Mouse (Mus musculus) right cerebral cortex, postnatal 36 days (tissue): Measurements from ENCODE around the gene Cdk12.

Source experiments
- DNase-seq, 2 experiments: peaks; one replicate each; pipeline ENCODE4 v3.0.0; 2022; ENCODE audit warnings: low spot score in 2 of 2, mixed read lengths in 1 of 2

Cdk12 gene

DNA sequence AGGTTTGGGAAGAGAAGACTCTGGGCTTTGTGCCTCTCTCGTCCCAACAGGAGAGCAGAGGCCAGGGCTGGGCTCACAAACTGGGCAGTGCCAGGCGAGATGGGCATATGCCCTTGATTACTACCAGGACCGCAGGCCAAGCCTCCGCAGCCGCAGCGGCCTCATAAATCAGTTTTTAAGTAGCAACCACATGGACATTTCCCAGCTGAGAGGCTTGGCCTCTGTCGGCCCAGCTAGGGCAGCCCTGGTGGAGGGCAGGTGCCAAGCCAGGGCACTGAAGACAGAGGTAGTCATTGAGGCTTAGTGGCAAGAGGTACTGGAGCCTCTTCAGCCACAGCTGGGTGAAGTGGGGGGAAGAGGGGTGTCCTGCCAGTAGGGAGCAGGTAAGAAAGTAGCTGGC, 114.6 kb downstream of the Cdk12 start:
- DNase-seq, result no peak

DNA sequence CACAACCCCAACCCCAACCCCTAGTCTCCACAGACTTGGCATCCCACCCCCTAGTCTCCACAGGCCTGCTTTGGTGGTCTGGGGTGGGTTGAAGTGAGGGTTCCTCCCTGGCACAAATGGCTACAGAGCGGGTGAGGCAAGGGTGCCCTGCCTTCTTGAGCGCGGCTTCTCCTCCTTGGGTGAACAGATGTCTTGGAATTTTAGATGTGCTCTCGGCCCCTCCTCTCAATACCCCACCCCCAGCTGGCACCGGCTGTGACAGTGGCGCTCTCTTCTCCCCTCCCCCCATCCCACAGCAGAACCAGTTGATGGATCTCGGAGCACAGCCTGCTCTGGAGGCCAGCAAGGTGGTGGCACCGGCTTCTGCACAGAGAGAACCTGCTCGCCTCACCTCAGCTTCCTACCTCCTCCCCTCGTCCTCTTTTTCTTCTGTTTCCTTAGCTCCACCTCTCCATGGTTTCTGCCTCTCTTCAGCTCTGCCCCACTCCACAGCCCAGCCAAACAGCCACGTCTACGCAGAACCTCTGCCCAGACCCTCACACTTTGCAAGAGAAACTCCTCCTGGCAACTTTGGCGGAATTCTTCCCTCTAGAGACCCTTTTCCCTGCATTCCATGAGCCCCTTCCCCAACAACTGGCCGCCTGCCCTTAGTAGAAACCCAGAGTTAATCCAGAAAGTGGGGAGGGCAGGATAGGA, 115.7 kb downstream of the Cdk12 start:
- no peak for DNase-seq

DNA sequence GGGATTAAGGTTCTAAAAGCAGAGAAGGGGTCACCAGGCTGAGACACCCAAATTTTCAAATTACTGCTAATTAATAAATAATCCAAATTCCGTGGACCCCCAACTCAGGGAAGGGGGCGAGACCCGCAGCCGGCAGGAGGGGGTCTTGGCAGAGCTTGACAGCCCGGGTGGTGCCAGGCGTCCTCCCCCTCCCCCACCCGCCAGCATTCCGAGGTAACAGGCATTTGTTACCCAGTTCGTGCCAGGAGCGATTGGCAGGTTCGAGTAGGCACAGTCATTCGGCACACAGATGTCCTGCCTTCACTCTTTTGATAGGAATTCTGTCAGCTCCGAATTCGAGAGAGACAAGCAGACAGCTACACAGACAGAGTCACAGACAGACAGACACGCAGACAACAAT, 116.3 kb downstream of the Cdk12 start:
- DNase-seq, result no peak

DNA sequence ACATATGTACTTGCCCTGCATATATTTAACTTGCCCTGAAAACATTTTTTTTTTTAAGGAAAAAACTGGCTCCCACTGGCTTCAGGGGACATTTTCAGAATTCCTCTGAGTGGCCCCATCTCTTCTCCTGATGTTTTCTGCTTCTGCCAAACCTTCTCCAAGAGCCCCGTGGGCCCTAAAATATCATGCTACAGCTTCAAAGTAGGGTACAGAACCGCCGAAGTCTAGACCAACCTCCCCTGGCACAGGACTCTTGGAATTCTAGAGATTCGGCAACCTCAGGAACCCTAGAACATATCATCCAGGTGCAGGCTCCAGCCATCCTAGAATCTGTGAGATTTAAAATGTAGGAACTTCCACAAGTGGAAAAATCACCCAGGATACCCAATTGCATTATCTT, 116.7 kb downstream of the Cdk12 start:
- DNase-seq, result no peak

DNA sequence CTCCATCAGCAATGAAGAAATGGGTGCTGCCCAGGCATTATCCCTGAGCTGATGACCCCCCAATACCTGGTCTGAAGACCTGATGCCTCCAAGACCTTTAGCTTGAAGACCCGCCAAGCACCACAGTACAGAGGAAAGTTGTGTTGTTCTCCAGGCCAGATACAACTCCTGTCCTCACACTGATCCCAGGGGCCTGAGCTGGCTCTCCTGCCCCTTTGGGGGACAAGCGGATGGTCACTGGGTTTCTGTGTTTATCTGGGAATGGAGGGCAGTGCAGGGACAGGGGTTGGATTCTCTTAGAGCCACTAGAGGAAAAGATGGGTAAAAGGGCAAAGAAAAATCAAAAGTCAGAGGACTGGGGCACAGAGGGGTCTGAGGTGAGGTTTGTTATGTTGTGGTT, 117.1 kb downstream of the Cdk12 start:
- no peak for DNase-seq

DNA sequence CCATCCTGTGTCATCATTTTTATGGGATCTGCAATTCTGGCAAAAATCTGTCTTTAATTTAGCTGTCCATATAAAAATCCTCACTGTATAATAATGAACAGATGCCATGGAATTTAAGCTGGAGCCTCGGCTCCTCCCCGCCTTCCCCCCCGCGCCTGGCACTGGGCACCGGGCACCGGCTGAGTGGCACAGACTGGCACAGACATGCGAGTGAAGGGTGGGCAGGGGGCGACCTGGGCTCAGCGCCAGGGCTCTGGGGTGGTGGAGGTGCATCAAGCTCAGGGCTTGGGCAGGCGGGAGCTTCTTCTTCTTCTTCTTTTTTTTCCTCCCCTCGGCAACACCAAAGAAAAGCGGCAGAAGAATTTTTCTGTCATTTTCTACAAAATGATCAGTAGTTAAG, 117.5 kb downstream of the Cdk12 start:
- no peak for DNase-seq

DNA sequence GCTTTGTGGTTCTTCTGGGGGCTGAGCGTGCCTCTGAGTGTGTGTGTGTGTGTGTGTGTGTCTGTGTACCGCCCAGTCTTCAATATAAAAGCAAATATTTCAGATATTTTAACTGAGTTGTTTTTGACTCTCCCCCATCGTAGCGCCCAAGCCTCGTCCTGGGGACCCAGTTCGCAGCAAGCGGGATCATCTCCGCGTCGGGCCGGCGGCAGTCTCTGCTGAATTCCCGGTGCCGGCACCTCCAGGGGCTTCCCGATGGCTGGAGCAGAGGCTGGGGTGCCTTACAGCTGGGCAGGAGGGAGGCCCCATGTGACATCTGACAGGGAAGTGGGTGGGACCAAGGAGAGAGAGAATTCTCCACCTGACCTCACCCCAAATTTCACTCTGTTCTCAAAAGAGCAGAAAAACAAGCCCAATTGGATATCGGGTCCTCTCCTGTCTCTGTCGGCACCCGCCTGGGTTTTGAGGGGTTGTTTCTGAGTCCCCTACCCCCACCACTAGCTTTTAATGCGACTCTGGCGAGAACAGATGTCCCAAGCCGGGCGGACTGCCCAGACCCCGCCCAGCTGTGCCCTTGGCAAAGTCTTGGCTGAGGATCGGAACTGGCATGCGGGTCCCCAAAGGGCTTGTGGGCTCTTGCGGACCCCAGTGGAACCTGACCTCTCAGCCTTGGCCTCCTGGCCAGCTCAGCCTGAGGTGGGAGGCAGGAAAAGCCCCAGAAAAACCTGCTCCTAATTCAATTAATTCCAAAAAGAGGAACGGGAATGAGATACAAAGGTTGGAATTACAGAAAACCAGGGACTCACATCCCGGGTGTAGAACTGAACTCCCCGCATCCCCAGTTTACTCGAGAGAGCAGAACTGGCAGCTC, 118.2 kb downstream of the Cdk12 start:
- no peak for DNase-seq

DNA sequence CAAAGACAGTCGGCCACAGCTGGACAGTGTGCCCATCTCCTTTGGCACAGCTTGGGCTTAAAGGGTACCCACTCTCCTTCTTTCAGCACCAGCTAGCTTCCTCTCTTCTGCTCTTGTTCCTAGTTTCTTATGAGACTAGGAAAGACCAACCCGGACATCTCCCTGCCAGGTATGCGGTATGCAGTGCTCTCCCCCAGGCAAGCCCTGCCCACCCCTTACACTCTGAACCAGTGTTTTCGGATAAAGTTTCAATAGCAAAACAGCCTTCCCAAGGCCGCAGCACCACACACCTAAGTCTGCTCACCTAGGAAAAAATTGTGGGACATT, 118.8 kb downstream of the Cdk12 start:
- DNase-seq, result no peak

DNA sequence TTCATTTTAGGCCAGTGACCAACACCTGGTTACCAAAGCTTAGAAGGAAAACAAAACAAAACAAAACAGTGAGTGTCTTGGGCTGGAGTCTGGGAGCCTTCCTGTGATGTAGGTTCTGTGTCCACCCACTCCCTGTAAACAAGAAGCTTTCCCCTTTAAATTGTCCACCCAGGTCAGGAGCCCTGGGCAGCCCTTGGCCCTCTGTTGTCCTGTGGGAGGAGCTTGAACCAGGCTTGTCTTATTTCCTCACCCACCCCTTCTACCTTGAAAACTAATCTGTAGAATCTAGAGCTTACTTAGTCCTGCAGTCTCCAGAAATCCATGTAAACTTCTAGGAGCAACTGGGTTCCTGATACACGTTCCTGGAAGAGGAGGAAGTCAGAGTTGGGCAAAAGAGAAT, 119.3 kb downstream of the Cdk12 start:
- DNase-seq, result no peak

DNA sequence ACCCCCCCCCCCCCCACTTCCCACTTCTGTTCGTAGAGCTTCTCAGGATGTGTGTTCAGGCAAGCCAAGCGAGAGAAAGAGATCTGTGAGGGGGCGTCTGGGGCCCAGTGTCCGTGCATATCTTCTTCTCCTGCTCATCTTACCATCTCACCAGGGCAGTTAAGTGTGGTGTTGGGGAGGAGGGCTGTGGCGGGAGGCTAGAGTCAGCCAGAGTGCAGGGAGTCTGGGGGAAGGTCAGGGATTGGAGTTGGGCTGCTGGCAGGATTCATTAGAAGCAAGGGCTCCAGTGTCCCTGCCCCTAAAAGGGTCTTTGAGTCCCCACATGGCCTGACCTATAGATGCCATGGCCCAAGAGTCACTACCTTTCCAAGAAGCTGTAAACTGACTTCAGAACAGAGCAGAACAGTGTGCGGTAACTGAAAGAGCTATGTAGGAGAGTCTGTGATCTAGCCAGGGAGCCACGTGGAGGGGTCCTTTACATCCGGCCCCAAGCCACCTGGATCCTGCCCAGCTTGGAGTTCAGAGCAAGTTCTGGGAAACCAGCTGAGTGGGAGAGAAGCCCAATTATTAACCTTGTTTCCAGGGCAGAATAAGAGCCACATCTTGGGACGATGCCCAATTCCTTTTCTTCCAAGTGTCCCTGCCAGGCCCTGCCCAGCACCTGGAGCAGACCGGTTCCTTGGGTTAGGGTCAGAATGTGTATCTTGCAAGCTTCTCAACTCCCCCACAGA, 120.4 kb downstream of the Cdk12 start:
- DNase-seq, result no peak

DNA sequence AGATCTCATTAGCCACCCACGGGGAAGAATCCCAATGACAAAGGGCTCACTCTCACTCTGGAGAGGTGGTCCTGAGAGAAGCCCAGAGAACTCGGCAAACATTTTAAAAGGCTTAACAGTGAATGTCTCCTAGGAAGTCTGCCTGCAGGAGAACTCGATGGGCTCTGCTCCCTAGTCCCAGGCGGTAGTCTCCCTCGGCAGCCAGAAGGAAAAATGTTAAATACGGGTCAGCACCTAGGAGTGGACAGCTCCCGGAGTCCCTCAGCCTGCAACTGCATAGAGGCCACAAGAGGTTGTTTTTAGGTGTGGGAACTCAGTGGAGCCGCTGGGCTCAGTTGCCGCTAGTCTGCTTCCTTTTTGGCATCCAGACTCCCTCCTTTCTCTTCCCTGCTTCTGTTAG, 121.1 kb downstream of the Cdk12 start:
- no peak for DNase-seq

DNA sequence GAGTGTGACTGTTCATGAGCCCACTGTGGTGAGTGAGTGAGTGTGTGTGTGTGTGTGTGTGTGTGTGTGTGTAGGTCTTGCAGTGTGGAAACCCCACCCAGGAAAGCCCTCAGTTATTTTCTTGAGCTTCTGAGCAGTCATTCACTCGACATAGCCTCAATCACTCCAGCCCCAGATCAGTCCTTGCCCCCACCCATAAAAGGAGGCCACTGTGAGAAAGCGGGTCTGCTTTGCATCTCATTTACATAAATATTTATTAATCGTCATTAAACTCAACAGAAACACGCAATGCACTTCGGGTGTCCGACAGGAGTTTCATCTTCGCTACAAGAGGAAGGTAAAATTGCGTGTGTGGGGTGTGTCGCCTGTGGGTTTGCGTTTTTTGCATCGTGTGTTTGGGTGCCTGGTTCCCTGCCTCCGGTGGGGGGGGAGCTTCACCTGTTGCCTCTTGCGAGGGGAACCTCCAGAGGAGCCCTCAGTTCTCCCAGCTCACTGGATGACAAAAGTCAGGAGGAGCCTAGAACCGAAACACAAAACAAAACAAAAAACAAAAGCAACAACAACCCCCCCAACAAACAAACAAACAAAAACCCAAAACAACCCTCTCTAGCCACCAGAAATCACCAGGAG, 122.4 kb downstream of the Cdk12 start:
- DNase-seq, result no peak

DNA sequence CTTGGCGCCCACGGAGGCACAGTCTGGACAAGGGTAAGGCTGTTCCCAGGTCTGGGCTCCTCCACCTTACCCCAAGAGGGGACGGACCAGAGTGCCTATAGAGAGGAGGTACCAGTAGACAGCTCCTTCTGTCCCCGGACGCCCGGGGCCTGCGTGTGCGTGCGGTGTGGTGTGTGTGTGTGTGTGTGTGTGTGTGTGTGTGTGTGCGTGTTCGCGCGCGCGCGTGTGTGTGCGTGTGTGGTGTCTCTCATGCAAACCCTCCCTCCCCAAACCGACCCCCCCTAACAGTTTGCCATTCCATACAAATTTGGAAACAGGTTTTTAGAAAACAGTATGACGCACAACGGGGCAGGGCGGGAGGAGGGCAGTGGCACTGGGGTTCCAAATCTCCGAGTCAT, 123.0 kb downstream of the Cdk12 start:
- no peak for DNase-seq

DNA sequence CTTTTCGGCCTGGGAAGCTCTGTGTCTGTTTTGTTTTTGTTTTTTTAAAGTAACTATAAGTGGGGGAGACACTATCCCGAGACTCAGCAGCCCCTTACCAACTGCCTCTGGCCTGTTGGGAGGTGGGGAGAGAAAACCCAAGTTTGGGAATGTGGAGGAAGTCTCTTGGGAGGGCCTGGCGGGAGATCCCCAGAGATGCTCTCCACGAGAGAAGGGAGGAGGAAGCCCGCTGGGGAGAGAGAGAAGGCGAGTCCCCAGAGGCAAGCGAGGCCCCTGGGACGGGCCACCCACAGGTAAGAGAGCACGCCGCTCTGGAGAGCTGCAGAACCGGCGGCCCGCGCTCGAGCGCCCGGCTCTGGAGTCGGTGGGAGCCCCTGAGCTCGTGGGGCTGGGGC, 123.9 kb downstream of the Cdk12 start:
- DNase-seq, result no peak

DNA sequence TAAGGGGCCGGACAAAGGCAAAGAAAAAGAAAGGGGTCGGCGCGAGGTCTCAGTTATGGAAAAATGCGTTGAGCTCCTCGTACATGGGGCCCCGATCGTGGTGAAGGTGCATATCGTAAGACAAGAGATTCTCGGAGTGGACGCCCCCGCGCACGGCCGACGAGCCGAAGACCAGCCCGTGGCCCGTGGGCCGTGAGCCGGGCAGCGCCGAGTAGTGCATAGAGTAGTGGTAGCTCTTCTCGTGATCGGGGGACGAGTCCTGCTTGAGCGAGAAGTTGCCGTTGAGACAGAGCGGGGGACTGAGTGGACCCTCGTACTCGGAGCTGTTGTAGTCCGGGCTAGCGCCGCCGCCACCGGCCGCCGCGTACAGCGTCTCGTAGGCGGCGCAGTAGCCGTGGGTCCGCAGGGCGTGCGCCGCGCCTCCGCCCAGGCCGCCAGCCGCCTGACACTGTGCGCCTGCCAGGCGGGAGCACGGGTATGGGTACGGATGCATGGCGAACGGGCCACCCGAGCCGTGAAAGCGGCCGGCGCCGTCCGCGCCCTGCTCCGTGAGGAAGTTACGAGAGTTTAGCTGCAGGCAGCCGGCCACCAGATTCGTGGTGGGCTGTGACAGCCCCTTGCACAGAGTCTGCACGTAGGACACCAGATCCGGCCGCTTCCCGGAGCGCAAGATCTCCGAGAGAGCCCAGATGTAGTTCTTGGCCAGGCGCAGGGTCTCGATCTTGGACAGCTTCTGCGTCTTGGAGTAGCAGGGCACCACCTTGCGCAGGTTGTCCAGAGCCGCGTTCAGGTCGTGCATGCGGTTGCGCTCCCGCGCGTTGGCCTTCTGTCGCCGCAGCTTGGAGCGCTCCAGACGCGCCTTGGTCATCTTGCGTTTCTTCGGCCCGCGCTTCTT, 124.5 kb downstream of the Cdk12 start:
- DNase-seq, result no peak

DNA sequence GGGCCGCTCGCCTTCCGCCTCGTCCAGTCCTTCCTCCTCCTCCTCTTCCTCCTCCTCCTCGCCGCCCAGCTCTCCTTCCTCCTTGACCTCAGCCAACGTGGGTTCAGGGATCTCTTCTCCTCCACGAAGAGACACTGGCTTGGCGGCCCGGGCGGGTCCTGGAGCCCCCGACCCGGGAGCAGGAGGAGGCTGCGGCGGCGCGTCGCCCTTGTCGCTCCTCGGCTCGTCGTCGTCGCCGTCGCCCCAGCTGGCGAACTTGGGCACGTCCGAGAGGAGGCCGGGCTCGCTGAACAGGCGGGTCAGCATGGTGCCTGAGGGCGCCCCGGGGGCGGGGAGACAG, 125.1 kb downstream of the Cdk12 start:
- no peak for DNase-seq
